Mouse (Mus musculus) liver, embryonic 13.5 days (tissue): ENCODE results near the gene Mipol1. TPM values are rescaled to one million over a fixed set of nuclear protein-coding genes. Genes with fewer than 3 reads are reported as not detected.

Source experiments
- ATAC-seq: fragments of 200-750 bp; cut with Nextera tagmentation; 2 replicates; pipeline ENCODE4 v1.8.0; 2017; ENCODE audit warnings: low read depth, mild to moderate bottlenecking, moderate number of reproducible peaks, moderate library complexity
- DNase-seq: peaks from one replicate; pipeline ENCODE4 v3.0.0; 2022
- H3K27ac ChIP-seq: fragments of 300-500 bp; sonication (generic); 2 replicates; pipeline ENCODE4 v1.5.1; 2015; ENCODE audit warnings: moderate library complexity, mild to moderate bottlenecking, inconsistent platforms
- H3K27me3 ChIP-seq: fragments of 300-500 bp; sonication (generic); 2 replicates; pipeline ENCODE4 v1.6.1; 2015; ENCODE audit warnings: mild to moderate bottlenecking, inconsistent platforms
- H3K36me3 ChIP-seq: fragments of 300-500 bp; sonication (generic); 2 replicates; pipeline ENCODE4 v1.6.1; 2015; ENCODE audit warnings: mild to moderate bottlenecking, inconsistent platforms
- H3K4me1 ChIP-seq: fragments of 300-500 bp; sonication (generic); replicated peaks from 2 replicates; pipeline ENCODE4 v1.6.1; 2015; ENCODE audit warnings: inconsistent platforms
- H3K4me2 ChIP-seq: fragments of 300-500 bp; sonication (generic); 2 replicates; pipeline ENCODE4 v1.6.1; 2015; ENCODE audit warnings: inconsistent platforms, mild to moderate bottlenecking, moderate library complexity
- H3K4me3 ChIP-seq: fragments of 300-500 bp; sonication (generic); replicated peaks from 2 replicates; pipeline ENCODE4 v1.5.1; 2015; ENCODE audit warnings: mild to moderate bottlenecking, inconsistent platforms
- H3K9ac ChIP-seq: fragments of 300-500 bp; sonication (generic); 2 replicates; pipeline ENCODE4 v1.6.1; 2015; ENCODE audit warnings: mild to moderate bottlenecking, inconsistent platforms
- H3K9me3 ChIP-seq: fragments of 300-500 bp; sonication (generic); replicated peaks from 2 replicates; pipeline ENCODE4 v1.6.1; 2016; ENCODE audit warnings: inconsistent platforms
- WGBS: fragments of 180-500 bp; shearing (Covaris S2); methylation state at CpG from one replicate; pipeline ENCODE4 v1.1.7; 2015; ENCODE audit not compliant: insufficient replicate concordance; 5-methylcytosine and 5-hydroxymethylcytosine counted together
- polyA plus RNA-seq: library from polyadenylated mRNA; unstranded; fragments of >200 nt; fragmentation: Nextera tagmentation; extraction: Ambion mirVana; gene quantifications from 2 replicates; pipeline ENCODE4 v1.2.1, GENCODE M21; 2015

Gene Mipol1
- polyA plus RNA-seq, 1 experiment from 2014 or later, result 4.2 TPM

- WGBS, result 61% methylated on average over 5 of the region's 5 CpGs
- Histone ChIP-seq H3K27ac (no peak overlapping the region), H3K4me2 (no peak overlapping the region), H3K27me3 (no peaks in the 10 kb centered on the region), H3K4me3 (no peak overlapping the region), H3K36me3 (peaks cover 32% of the 10 kb centered on the region), H3K9me3 (no peaks in the 10 kb centered on the region), H3K4me1 (peaks cover 13% of the 10 kb centered on the region), H3K9ac (no peak overlapping the region)
- DNase-seq (no peak), ATAC-seq (peak; percentile 77)
These were observed 13.7 kb downstream of the Mipol1 start for GRCm38 (mm10) chr12:57243671-57244495.

GRCm38 (mm10) chr12:57258572-57258971, 28.3 kb downstream of the Mipol1 start:
- Histone ChIP-seq H3K9me3 (no peaks in the 10 kb centered on the region), H3K27ac (no peak overlapping the region), H3K4me1 (no peaks in the 10 kb centered on the region), H3K36me3 (no peaks in the 10 kb centered on the region), H3K27me3 (no peaks in the 10 kb centered on the region), H3K4me3 (no peak overlapping the region), H3K9ac (no peak overlapping the region), H3K4me2 (no peak overlapping the region)
- no peak for ATAC-seq
- no peak for DNase-seq
- WGBS, result 34% methylated on average over 2 of the region's 2 CpGs

GRCm38 (mm10) chr12:57275456-57275855, 45.2 kb downstream of the Mipol1 start:
- no peak overlapping the region for H3K4me2 ChIP-seq
- DNase-seq (no peak), ATAC-seq (no peak)
- H3K27me3 ChIP-seq, result no peaks in the 10 kb centered on the region
- H3K9ac ChIP-seq, result no peak overlapping the region
- no peak overlapping the region for H3K27ac ChIP-seq
- H3K36me3 ChIP-seq, result no peaks in the 10 kb centered on the region
- no peak overlapping the region for H3K4me3 ChIP-seq
- no peaks in the 10 kb centered on the region for H3K9me3 ChIP-seq
- no peaks in the 10 kb centered on the region for H3K4me1 ChIP-seq
- 45% methylated on average over 1 of the region's 1 CpGs for WGBS

- no peaks in the 10 kb centered on the region for H3K4me1 ChIP-seq
- H3K27ac ChIP-seq, result no peak overlapping the region
- 34% methylated on average over 3 of the region's 3 CpGs for WGBS
- ATAC-seq (no peak), DNase-seq (no peak)
- no peak overlapping the region for H3K4me2 ChIP-seq
- H3K36me3 ChIP-seq, result no peaks in the 10 kb centered on the region
- H3K9me3 ChIP-seq, result no peaks in the 10 kb centered on the region
- H3K4me3 ChIP-seq, result no peak overlapping the region
- no peaks in the 10 kb centered on the region for H3K27me3 ChIP-seq
- H3K9ac ChIP-seq, result no peak overlapping the region
These were observed 51.2 kb downstream of the Mipol1 start for GRCm38 (mm10) chr12:57281155-57282114.

GRCm38 (mm10) chr12:57285303-57286059, 55.3 kb downstream of the Mipol1 start:
- Histone ChIP-seq H3K36me3 (no peaks in the 10 kb centered on the region), H3K27me3 (no peaks in the 10 kb centered on the region), H3K9ac (no peak overlapping the region), H3K27ac (no peak overlapping the region), H3K9me3 (no peaks in the 10 kb centered on the region), H3K4me3 (no peak overlapping the region), H3K4me1 (no peaks in the 10 kb centered on the region), H3K4me2 (no peak overlapping the region)
- ATAC-seq (no peak), DNase-seq (no peak)
- WGBS, result 68% methylated on average over 5 of the region's 5 CpGs

GRCm38 (mm10) chr12:57307337-57307736, 77.1 kb downstream of the Mipol1 start:
- Histone ChIP-seq H3K4me1 (no peaks in the 10 kb centered on the region), H3K4me2 (no peak overlapping the region), H3K27me3 (no peaks in the 10 kb centered on the region), H3K4me3 (no peak overlapping the region), H3K27ac (no peak overlapping the region), H3K9ac (no peak overlapping the region), H3K36me3 (no peaks in the 10 kb centered on the region), H3K9me3 (no peaks in the 10 kb centered on the region)
- no peak for ATAC-seq
- 75% methylated on average over 4 of the region's 4 CpGs for WGBS
- DNase-seq, result no peak

- H3K27me3 ChIP-seq, result no peaks in the 10 kb centered on the region
- H3K4me2 ChIP-seq, result no peak overlapping the region
- no peak overlapping the region for H3K9ac ChIP-seq
- H3K4me1 ChIP-seq, result no peaks in the 10 kb centered on the region
- WGBS, result 61% methylated on average over 1 of the region's 1 CpGs
- no peak overlapping the region for H3K27ac ChIP-seq
- DNase-seq (no peak), ATAC-seq (no peak)
- H3K36me3 ChIP-seq, result no peaks in the 10 kb centered on the region
- no peak overlapping the region for H3K4me3 ChIP-seq
- no peaks in the 10 kb centered on the region for H3K9me3 ChIP-seq
These were observed 77.5 kb downstream of the Mipol1 start for GRCm38 (mm10) chr12:57307748-57308147.

GRCm38 (mm10) chr12:57339053-57339452, 108.8 kb downstream of the Mipol1 start:
- H3K36me3 ChIP-seq, result no peaks in the 10 kb centered on the region
- H3K4me1 ChIP-seq, result no peaks in the 10 kb centered on the region
- H3K9ac ChIP-seq, result no peak overlapping the region
- no peak overlapping the region for H3K27ac ChIP-seq
- H3K4me3 ChIP-seq, result no peak overlapping the region
- no peaks in the 10 kb centered on the region for H3K9me3 ChIP-seq
- no peaks in the 10 kb centered on the region for H3K27me3 ChIP-seq
- 56% methylated on average over 1 of the region's 1 CpGs for WGBS
- no peak overlapping the region for H3K4me2 ChIP-seq
- DNase-seq (no peak), ATAC-seq (no peak)

GRCm38 (mm10) chr12:57340111-57340510, 109.9 kb downstream of the Mipol1 start:
- H3K4me2 ChIP-seq, result no peak overlapping the region
- WGBS, result 80% methylated on average over 2 of the region's 2 CpGs
- H3K4me1 ChIP-seq, result no peaks in the 10 kb centered on the region
- DNase-seq (no peak), ATAC-seq (no peak)
- H3K27me3 ChIP-seq, result no peaks in the 10 kb centered on the region
- no peak overlapping the region for H3K4me3 ChIP-seq
- H3K9me3 ChIP-seq, result no peaks in the 10 kb centered on the region
- H3K27ac ChIP-seq, result no peak overlapping the region
- H3K36me3 ChIP-seq, result no peaks in the 10 kb centered on the region
- H3K9ac ChIP-seq, result no peak overlapping the region

- WGBS, result 65% methylated on average over 2 of the region's 2 CpGs
- Histone ChIP-seq H3K4me3 (no peak overlapping the region), H3K4me2 (no peak overlapping the region), H3K9me3 (no peaks in the 10 kb centered on the region), H3K27me3 (no peaks in the 10 kb centered on the region), H3K4me1 (no peaks in the 10 kb centered on the region), H3K9ac (no peak overlapping the region), H3K27ac (no peak overlapping the region), H3K36me3 (no peaks in the 10 kb centered on the region)
- ATAC-seq (no peak), DNase-seq (no peak)
These were observed 132.5 kb downstream of the Mipol1 start for GRCm38 (mm10) chr12:57362732-57363131.

GRCm38 (mm10) chr12:57364027-57364426, 133.8 kb downstream of the Mipol1 start:
- no peaks in the 10 kb centered on the region for H3K4me1 ChIP-seq

More at GRCm38 (mm10) chr12:57364027-57364426, 133.8 kb downstream of the Mipol1 start:
- H3K27ac ChIP-seq, result no peak overlapping the region
- no peaks in the 10 kb centered on the region for H3K9me3 ChIP-seq
- no peak overlapping the region for H3K9ac ChIP-seq
- ATAC-seq (no peak), DNase-seq (no peak)
- H3K36me3 ChIP-seq, result no peaks in the 10 kb centered on the region
- no peaks in the 10 kb centered on the region for H3K27me3 ChIP-seq
- 75% methylated on average over 7 of the region's 7 CpGs for WGBS
- no peak overlapping the region for H3K4me2 ChIP-seq
- H3K4me3 ChIP-seq, result no peak overlapping the region
